Mouse (Mus musculus): Measurements from ENCODE around the gene Vwa1.

Vwa1 gene

GRCm38 (mm10) chr4:155742684-155743083 is 31.8 kb downstream of the Vwa1 start:
- DNase-seq, result no peak

GRCm38 (mm10) chr4:155740681-155741080 is 33.8 kb downstream of the Vwa1 start:
- peak; percentile 49 for DNase-seq

DNA sequence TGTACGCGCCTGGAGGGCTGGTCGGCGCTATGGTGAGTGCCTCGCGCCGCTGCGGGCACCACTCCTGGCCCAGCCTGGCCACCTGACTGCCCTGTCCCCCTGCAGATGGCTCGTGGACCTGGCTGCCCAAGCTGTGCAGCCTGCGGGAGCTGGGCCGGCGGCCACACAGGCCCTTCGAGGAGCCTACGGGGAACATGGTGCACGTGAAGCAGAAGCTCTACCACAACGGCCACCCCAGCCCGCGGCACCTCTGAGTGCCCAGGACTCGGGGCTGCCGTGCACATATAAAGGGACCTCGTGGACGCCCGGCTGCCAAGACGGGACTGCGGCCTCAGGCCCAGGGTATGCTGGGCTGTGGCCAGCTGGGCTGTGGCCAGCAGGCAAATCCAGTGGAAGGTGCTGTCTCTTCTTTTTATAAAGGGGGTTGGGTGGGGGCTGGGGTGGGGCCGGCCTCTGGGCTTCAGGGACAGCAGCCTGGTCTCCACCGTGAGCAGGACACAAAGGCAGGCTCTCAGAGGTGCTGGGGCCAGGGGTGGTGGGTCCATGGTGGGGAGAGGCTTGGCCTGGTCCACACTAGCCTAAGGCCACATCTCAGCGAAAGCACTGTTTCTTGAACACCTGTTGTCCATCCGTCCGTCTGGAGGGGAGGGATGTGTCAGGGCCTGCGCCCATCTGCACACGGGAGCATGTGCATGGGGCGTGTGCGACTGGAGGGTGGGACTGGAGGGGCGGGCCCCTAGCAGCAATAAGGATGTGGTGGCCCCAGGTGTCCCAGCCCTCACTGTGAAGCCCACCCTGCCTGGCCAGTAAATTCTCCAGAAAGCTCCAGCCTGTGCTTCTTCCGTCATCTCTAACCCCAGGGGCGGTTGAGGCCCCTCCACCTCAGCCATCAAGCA is 34.5 kb downstream of the Vwa1 start:
- DNase-seq, result peak; percentile 87

GRCm38 (mm10) chr4:155739152-155739551 is 35.3 kb downstream of the Vwa1 start:
- peak; percentile 69 for DNase-seq

GRCm38 (mm10) chr4:155738262-155738661 is 36.2 kb downstream of the Vwa1 start:
- no peak for DNase-seq

GRCm38 (mm10) chr4:155736421-155736820 is 38.1 kb downstream of the Vwa1 start:
- peak; percentile 54 for DNase-seq

DNA sequence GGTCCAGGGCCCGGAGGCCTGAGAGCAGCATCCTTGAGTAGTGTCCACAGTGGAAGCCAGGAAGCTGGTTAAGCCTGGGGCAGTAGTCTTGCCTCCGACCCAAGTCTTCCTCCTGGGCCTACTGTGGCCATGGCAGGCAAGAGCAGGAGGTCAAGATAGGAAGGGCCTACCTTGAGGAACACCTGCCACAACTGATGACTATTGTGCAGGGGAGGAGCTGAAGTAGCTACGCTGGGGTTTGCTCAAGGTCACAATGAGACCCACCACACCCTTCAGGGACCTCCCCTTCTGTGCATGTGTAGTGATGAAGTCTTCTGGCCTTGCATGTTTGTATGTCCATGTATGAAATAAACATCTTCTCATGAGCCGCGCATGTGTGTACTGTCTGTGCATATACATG is 38.7 kb downstream of the Vwa1 start:
- DNase-seq, result no peak

DNA sequence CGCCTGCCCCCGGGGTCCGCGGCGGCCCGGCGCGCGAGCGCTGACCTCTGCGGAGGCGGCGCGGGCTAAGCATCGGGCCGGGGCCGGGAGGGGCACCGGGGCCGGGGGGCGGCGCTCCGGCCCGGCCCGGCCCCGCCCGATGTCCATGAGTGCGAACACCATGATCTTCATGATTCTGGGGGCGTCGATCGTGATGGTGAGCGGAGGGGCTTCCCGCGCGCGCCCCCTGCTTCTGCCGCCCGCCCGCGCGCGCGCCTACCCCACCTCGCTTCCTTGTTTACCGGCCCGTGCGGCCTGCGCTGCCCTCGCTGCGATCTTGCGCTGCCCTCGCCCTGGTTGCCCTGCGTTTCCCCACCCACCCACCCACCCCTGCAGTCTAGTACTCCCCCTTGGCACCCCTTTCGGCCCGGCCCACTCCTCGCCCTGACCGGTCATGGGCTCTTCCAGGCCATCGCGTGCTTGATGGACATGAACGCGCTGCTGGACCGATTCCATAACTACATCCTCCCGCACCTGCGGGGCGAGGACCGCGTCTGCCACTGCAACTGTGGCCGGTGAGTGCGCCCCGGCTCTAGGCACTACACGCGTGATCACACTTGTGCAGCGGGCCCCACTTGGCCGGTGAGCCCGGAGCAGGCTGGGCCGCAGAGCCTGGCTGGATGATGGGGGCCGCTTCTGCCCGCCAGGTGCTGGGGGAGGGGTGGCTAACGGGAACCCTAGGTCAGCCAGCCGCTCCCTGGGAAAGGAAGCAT is 39.4 kb downstream of the Vwa1 start:
- DNase-seq, result peak; percentile 88

GRCm38 (mm10) chr4:155734350-155734941 is 40.1 kb downstream of the Vwa1 start, which contains the start of gene Tmem240:
Gene Tmem240, plus strand, starts transcription at chr4:155734800.
- peak; percentile 98 for DNase-seq

- DNase-seq, result no peak
These were observed 41.2 kb downstream of the Vwa1 start for GRCm38 (mm10) chr4:155733267-155733666.

GRCm38 (mm10) chr4:155727993-155728392 is 46.5 kb downstream of the Vwa1 start:
- DNase-seq, result no peak

- DNase-seq, result peak; percentile 66
These were observed 52.8 kb downstream of the Vwa1 start for GRCm38 (mm10) chr4:155721668-155722083.
